In the genomic region with DNA sequence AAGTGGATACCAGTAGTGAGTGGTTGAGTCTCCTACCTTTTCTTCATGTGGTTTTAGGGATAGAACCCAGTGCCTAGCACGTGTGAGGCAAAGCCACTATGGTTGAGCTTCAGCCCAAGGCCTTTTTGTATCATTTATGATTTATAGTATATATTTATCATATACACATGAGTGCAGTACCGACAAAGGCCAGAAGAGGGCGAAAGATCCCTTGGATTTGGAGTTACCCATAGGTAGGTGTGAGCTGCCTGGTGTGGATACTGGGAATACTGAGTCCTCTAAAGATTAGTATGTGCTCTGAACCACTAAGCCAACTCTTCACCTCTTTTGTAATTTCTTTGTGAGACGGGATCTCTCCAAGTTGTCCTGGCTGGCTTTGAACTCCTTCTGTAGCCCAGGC, we compare ENCODE assay signal across 8 mouse cellular contexts.
DNase-seq lines count a peak whose midpoint lies in the region; ATAC-seq and TF ChIP-seq lines count a peak whose summit lies in the region.

No protein-coding gene starts in this region.

- TF ChIP-seq CTCF in lung, postnatal 0 days (IDR thresholded peaks at IDR 0.05): peak; percentile 62

- H3K9ac ChIP-seq in midbrain, embryonic 14.5 days (replicated peaks; ENCODE audit: low read length): no peak overlapping the region
- H3K9ac ChIP-seq in midbrain, embryonic 16.5 days (ENCODE audit: low read depth, low read length): no peak overlapping the region
- no peak overlapping the region for H3K9ac ChIP-seq in lung, postnatal 0 days (replicated peaks; ENCODE audit: low read depth)

- 29% methylated on average over 4 of the region's 4 CpGs for WGBS in midbrain, embryonic 14.5 days
- 26% methylated on average over 4 of the region's 4 CpGs for WGBS in midbrain, embryonic 16.5 days
- 32% methylated on average over 4 of the region's 4 CpGs for whole genome bisulfite sequencing in lung, postnatal 0 days

- H3K4me1 ChIP-seq in midbrain, embryonic 14.5 days (ENCODE audit: control insufficient read depth, insufficient read depth, low read length): no peaks in the 10 kb centered on the region
- no peaks in the 10 kb centered on the region for H3K4me1 ChIP-seq in midbrain, embryonic 16.5 days (ENCODE audit: control insufficient read depth, insufficient read depth, low read length)
- no peaks in the 10 kb centered on the region for H3K4me1 ChIP-seq in lung, postnatal 0 days (ENCODE audit: insufficient read depth, low read depth, low read length)

- no peak overlapping the region for H3K4me3 ChIP-seq in midbrain, embryonic 14.5 days (replicated peaks; ENCODE audit: low read depth, low read length)
- no peak overlapping the region for H3K4me3 ChIP-seq in midbrain, embryonic 16.5 days (ENCODE audit: low read depth, low read length)
- H3K4me3 ChIP-seq in lung, postnatal 0 days (ENCODE audit: low read depth, low read length): no peak overlapping the region

- no peak overlapping the region for H3K27ac ChIP-seq in midbrain, embryonic 14.5 days (replicated peaks; ENCODE audit: low read depth, low read length)
- H3K27ac ChIP-seq in midbrain, embryonic 16.5 days (ENCODE audit: low read length): no peak overlapping the region
- H3K27ac ChIP-seq in lung, postnatal 0 days (ENCODE audit: low read length): no peak overlapping the region

- DNase-seq in heart, adult 8-10 months (ENCODE audit: low spot score): peak; percentile 2
- no peak for DNase-seq in heart, postnatal 25 days (ENCODE audit: low spot score)
- DNase-seq in midbrain, embryonic 14.5 days: peak; percentile 66
- DNase-seq in cerebellum, postnatal 36 days: peak; percentile 22 to 41
- no peak for DNase-seq in lung, postnatal 0 days (ENCODE audit: low spot score)
- no peak for DNase-seq in gastrocnemius, postnatal 36 days

- ATAC-seq in midbrain, embryonic 14.5 days (ENCODE audit: low FRiP score, low TSS enrichment): no peak
- ATAC-seq in midbrain, embryonic 16.5 days: no peak
- ATAC-seq in lung, postnatal 0 days: no peak
- no peak for ATAC-seq in monocyte, adult 5-6 weeks (replicated peaks; ENCODE audit: insufficient number of reproducible peaks, low FRiP score, low TSS enrichment, poor library complexity, severe bottlenecking)

- H3K9me3 ChIP-seq in midbrain, embryonic 14.5 days (ENCODE audit: control insufficient read depth, low read length): no peaks in the 10 kb centered on the region
- no peaks in the 10 kb centered on the region for H3K9me3 ChIP-seq in midbrain, embryonic 16.5 days (replicated peaks; ENCODE audit: control insufficient read depth, low read length, poor library complexity, severe bottlenecking)
- H3K9me3 ChIP-seq in lung, postnatal 0 days (ENCODE audit: low read length): no peaks in the 10 kb centered on the region

- no peaks in the 10 kb centered on the region for H3K36me3 ChIP-seq in midbrain, embryonic 14.5 days (ENCODE audit: control insufficient read depth, insufficient read depth, low read length)
- no peaks in the 10 kb centered on the region for H3K36me3 ChIP-seq in midbrain, embryonic 16.5 days (ENCODE audit: control insufficient read depth, insufficient read depth, low read length)
- H3K36me3 ChIP-seq in lung, postnatal 0 days (ENCODE audit: insufficient read depth, low read length): no peaks in the 10 kb centered on the region

- no peak overlapping the region for H3K4me2 ChIP-seq in midbrain, embryonic 14.5 days (ENCODE audit: low read length)
- H3K4me2 ChIP-seq in midbrain, embryonic 16.5 days (ENCODE audit: low read length): no peak overlapping the region
- H3K4me2 ChIP-seq in lung, postnatal 0 days (replicated peaks; ENCODE audit: low read depth, low read length): no peak overlapping the region

- no peaks in the 10 kb centered on the region for H3K27me3 ChIP-seq in midbrain, embryonic 14.5 days (ENCODE audit: control insufficient read depth, insufficient read depth, low read length)
- H3K27me3 ChIP-seq in midbrain, embryonic 16.5 days (ENCODE audit: control insufficient read depth, insufficient read depth, low read depth, low read length): no peaks in the 10 kb centered on the region
- H3K27me3 ChIP-seq in lung, postnatal 0 days (replicated peaks; ENCODE audit: insufficient read depth, low read length): no peaks in the 10 kb centered on the region

- no peak for TF ChIP-seq EP300 in lung, postnatal 0 days (IDR thresholded peaks at IDR 0.05)

- intact Hi-C loops in heart, postnatal 25 days (cut with DNase I): loop anchor here (1.0 kb wide), 1 partner anchor 28 kb away; no protein-coding TSS in a partner anchor
- intact Hi-C loops in gastrocnemius, postnatal 36 days (cut with DNase I): no loop called here

Comparison
In these comparisons a context has a peak if more than half of its experiments do, and no peak if none do; other contexts are left out.
1. DNase-seq: peak in heart, adult 8-10 months (single experiment), midbrain, embryonic 14.5 days (single experiment) and cerebellum, postnatal 36 days (2 of 2); none in heart, postnatal 25 days (single experiment), lung, postnatal 0 days (single experiment) and gastrocnemius, postnatal 36 days (0 of 2).